Mouse (Mus musculus) cerebellum, postnatal 4 days (tissue): ENCODE results near the gene Gm10256.
"Not testable (repeated sequence)": the region's sequence is repeated elsewhere in the genome, so short reads cannot be mapped to it uniquely, and the experiment has no call there.

Source experiments
- DNase-seq, 2 experiments: peaks; one replicate each; pipeline ENCODE4 v3.0.0; 2022; ENCODE audit warnings: low spot score in 2 of 2, mixed read lengths in 1 of 2

The Gm10256 gene

DNA sequence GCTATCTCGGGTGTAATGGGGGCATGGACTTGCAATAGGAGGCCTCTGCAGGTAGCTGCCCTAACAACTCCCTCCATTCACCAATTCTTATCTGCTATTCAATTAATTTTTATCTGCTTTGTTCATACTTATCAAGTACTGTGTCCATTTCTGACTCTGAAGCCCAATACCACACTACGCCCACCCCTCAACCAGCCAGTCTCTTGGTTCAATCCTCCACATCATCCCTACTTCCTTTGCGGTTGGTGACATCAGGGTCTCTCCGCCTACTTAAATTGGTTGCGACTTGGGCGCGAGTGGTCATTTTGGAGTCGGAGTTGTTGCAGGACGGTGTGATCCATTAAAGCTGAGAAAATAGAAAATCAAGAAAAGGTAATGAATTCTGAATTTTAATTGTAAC lies at the start of gene Gm10256, which contains the start of gene Rbmy:
Gene Gm10256 (plus strand): TSS at position 320 of the 400 bp plus-strand sequence.
Gene Rbmy (plus strand): TSS at position 301 of the 400 bp plus-strand sequence.
- DNase-seq: not testable (repeated sequence)

DNA sequence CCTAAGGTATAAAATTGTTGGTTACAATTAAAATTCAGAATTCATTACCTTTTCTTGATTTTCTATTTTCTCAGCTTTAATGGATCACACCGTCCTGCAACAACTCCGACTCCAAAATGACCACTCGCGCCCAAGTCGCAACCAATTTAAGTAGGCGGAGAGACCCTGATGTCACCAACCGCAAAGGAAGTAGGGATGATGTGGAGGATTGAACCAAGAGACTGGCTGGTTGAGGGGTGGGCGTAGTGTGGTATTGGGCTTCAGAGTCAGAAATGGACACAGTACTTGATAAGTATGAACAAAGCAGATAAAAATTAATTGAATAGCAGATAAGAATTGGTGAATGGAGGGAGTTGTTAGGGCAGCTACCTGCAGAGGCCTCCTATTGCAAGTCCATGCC lies 34.4 kb upstream of the Gm10256 start, which contains the start of gene Gm4064:
Gene Gm4064 (minus strand): TSS at position 101 of the 400 bp plus-strand sequence.
- DNase-seq: not testable (repeated sequence)

DNA sequence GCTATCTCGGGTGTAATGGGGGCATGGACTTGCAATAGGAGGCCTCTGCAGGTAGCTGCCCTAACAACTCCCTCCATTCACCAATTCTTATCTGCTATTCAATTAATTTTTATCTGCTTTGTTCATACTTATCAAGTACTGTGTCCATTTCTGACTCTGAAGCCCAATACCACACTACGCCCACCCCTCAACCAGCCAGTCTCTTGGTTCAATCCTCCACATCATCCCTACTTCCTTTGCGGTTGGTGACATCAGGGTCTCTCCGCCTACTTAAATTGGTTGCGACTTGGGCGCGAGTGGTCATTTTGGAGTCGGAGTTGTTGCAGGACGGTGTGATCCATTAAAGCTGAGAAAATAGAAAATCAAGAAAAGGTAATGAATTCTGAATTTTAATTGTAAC lies 70.2 kb downstream of the Gm10256 start, which contains the start of gene Gm10352:
Gene Gm10352 (plus strand): TSS at position 301 of the 400 bp plus-strand sequence.
- DNase-seq: not testable (repeated sequence)
